Mouse (Mus musculus): ENCODE measurements at regions not wholly inside any gene's neighbourhood (a gene's known extent, or its start where the extent isn't known, plus 50 kb on each side); places are given as distances from the start of the nearest gene placed in this dataset.

GRCm38 (mm10) chr15:52207271-52207670 lies 1677.4 kb upstream of the Gm7489 start:
- Histone ChIP-seq H3K36me3 (ENCODE audit: control insufficient read depth, insufficient read depth, low read length) (no peaks in the 10 kb centered on the region), H3K4me1 (ENCODE audit: control insufficient read depth, insufficient read depth, low read length) (no peaks in the 10 kb centered on the region), H3K9me3 (ENCODE audit: control insufficient read depth, low read length) (no peaks in the 10 kb centered on the region), H3K9ac (ENCODE audit: low read depth, low read length) (no peak overlapping the region), H3K27me3 (ENCODE audit: control insufficient read depth, insufficient read depth, low read length) (no peaks in the 10 kb centered on the region), H3K4me3 (ENCODE audit: low read length) (no peak overlapping the region), H3K4me2 (replicated peaks; ENCODE audit: low read depth, low read length) (no peak overlapping the region), H3K27ac (ENCODE audit: low read depth, low read length) (no peak overlapping the region)
- no peak for ATAC-seq (ENCODE audit: low FRiP score, low TSS enrichment)
- 68% methylated on average over 3 of the region's 3 CpGs for WGBS

- H3K4me1 ChIP-seq (ENCODE audit: control insufficient read depth, insufficient read depth, low read length) = no peaks in the 10 kb centered on the region
- no peak overlapping the region for H3K9ac ChIP-seq (ENCODE audit: low read depth, low read length)
- H3K36me3 ChIP-seq (ENCODE audit: control insufficient read depth, insufficient read depth, low read length) = no peaks in the 10 kb centered on the region
- H3K27ac ChIP-seq (ENCODE audit: low read depth, low read length) = no peak overlapping the region
- H3K4me3 ChIP-seq (ENCODE audit: low read length) = no peak overlapping the region
- ATAC-seq (ENCODE audit: low FRiP score, low TSS enrichment) = no peak
- H3K4me2 ChIP-seq (replicated peaks; ENCODE audit: low read depth, low read length) = no peak overlapping the region
- WGBS = 92% methylated on average over 5 of the region's 5 CpGs
- no peaks in the 10 kb centered on the region for H3K27me3 ChIP-seq (ENCODE audit: control insufficient read depth, insufficient read depth, low read length)
- H3K9me3 ChIP-seq (ENCODE audit: control insufficient read depth, low read length) = no peaks in the 10 kb centered on the region
Measured at GRCm38 (mm10) chr15:52232442-52232841, 1652.3 kb upstream of the Gm7489 start.

GRCm38 (mm10) chr15:52236220-52236619 lies 1648.5 kb upstream of the Gm7489 start:
- no peak for ATAC-seq (ENCODE audit: low FRiP score, low TSS enrichment)
- 70% methylated on average over 8 of the region's 8 CpGs for WGBS

GRCm38 (mm10) chr15:52242890-52243289 lies 1641.8 kb upstream of the Gm7489 start:
- no peaks in the 10 kb centered on the region for H3K9me3 ChIP-seq (ENCODE audit: control insufficient read depth, low read length)
- no peaks in the 10 kb centered on the region for H3K4me1 ChIP-seq (ENCODE audit: control insufficient read depth, insufficient read depth, low read length)
- H3K4me3 ChIP-seq (ENCODE audit: low read length) = no peak overlapping the region
- no peaks in the 10 kb centered on the region for H3K27me3 ChIP-seq (ENCODE audit: control insufficient read depth, insufficient read depth, low read length)
- H3K36me3 ChIP-seq (ENCODE audit: control insufficient read depth, insufficient read depth, low read length) = no peaks in the 10 kb centered on the region
- no peak overlapping the region for H3K27ac ChIP-seq (ENCODE audit: low read depth, low read length)
- 97% methylated on average over 1 of the region's 1 CpGs for WGBS
- ATAC-seq (ENCODE audit: low FRiP score, low TSS enrichment) = no peak
- H3K9ac ChIP-seq (ENCODE audit: low read depth, low read length) = no peak overlapping the region
- H3K4me2 ChIP-seq (replicated peaks; ENCODE audit: low read depth, low read length) = no peak overlapping the region

More at GRCm38 (mm10) chr15:52236220-52236619, 1648.5 kb upstream of the Gm7489 start:
- H3K9me3 ChIP-seq (ENCODE audit: control insufficient read depth, low read length) = no peaks in the 10 kb centered on the region
- no peaks in the 10 kb centered on the region for H3K36me3 ChIP-seq (ENCODE audit: control insufficient read depth, insufficient read depth, low read length)
- H3K9ac ChIP-seq (ENCODE audit: low read depth, low read length) = no peak overlapping the region
- no peaks in the 10 kb centered on the region for H3K27me3 ChIP-seq (ENCODE audit: control insufficient read depth, insufficient read depth, low read length)
- no peaks in the 10 kb centered on the region for H3K4me1 ChIP-seq (ENCODE audit: control insufficient read depth, insufficient read depth, low read length)
- H3K27ac ChIP-seq (ENCODE audit: low read depth, low read length) = no peak overlapping the region
- H3K4me2 ChIP-seq (replicated peaks; ENCODE audit: low read depth, low read length) = no peak overlapping the region
- H3K4me3 ChIP-seq (ENCODE audit: low read length) = no peak overlapping the region

Data from kidney, embryonic 14.5 days (tissue).